Mouse (Mus musculus) spleen, adult 2 months (tissue): ENCODE data around the gene Gpha2.

ENCODE experiments used
- CTCF ChIP-seq: fragments of 200-500 bp; IDR thresholded peaks from 2 replicates; pipeline ENCODE4 v1.5.1; 2011; ENCODE audit warnings: mild to moderate bottlenecking, inconsistent platforms; ENCODE audit not compliant: insufficient read depth, insufficient read length, insufficient replicate concordance; ENCODE audit errors: extremely low read depth
- POLR2A ChIP-seq: fragments of 200-500 bp; IDR thresholded peaks from 2 replicates; pipeline ENCODE4 v1.6.1; 2011; ENCODE audit warnings: low read depth, low read length, inconsistent platforms

DNA sequence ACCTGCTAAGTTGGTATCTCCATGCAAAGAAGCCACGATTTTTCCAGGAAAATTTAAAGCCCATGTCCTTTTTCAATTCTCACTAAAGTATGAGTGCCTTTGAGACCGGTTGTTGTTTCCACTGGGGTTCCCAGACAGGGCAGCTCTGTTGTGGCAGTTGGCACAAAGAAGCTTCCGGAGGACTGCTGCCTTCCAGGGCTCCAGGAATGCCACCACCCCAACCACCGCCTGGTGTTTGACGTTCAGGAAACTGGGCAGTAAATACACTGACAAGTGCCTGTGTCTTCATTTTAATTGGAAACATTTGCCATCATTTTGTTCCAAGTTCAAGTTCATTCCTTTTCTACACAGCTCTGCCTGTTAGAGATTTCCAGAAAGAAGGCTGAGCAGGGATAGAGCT lies 19.5 kb upstream of the Gpha2 start:
- TF ChIP-seq CTCF (no peak), POLR2A (no peak)
